Mouse (Mus musculus): ENCODE measurements around the gene Cdh12. TPM values are rescaled to one million over a fixed set of nuclear protein-coding genes. Genes with fewer than 3 reads are reported as not detected.
"Not testable (repeated sequence)": the region's sequence is repeated elsewhere in the genome, so short reads cannot be mapped to it uniquely, and the experiment has no call there.

Cdh12 gene
- total RNA-seq, 2 experiments from 2014 or later: not detected

- no peak for DNase-seq (ENCODE audit: low spot score)
These were observed 926.4 kb downstream of the Cdh12 start for GRCm38 (mm10) chr15:21375460-21375859.

GRCm38 (mm10) chr15:21375871-21376270 lies 926.8 kb downstream of the Cdh12 start:
- no peak for DNase-seq (ENCODE audit: low spot score)

- DNase-seq (ENCODE audit: low spot score): not testable (repeated sequence)
These were observed 942.4 kb downstream of the Cdh12 start for GRCm38 (mm10) chr15:21391442-21391841.

- no peak for DNase-seq (ENCODE audit: low spot score)
These were observed 944.0 kb downstream of the Cdh12 start for GRCm38 (mm10) chr15:21393080-21393479.

- DNase-seq (ENCODE audit: low spot score): no peak
These were observed 956.1 kb downstream of the Cdh12 start for GRCm38 (mm10) chr15:21405196-21405595.

GRCm38 (mm10) chr15:21407324-21408044 lies 958.4 kb downstream of the Cdh12 start:
- DNase-seq (ENCODE audit: low spot score): no peak

- DNase-seq (ENCODE audit: low spot score): no peak
These were observed 988.3 kb downstream of the Cdh12 start for GRCm38 (mm10) chr15:21437347-21437746.

GRCm38 (mm10) chr15:21437924-21438323 lies 988.9 kb downstream of the Cdh12 start:
- no peak for DNase-seq (ENCODE audit: low spot score)

GRCm38 (mm10) chr15:21458098-21458497 lies 1009.0 kb downstream of the Cdh12 start:
- no peak for DNase-seq (ENCODE audit: low spot score)

GRCm38 (mm10) chr15:21519355-21519869 lies 1070.3 kb downstream of the Cdh12 start:
- DNase-seq (ENCODE audit: low spot score): no peak

GRCm38 (mm10) chr15:21530804-21531203 lies 1081.7 kb downstream of the Cdh12 start:
- DNase-seq (ENCODE audit: low spot score): no peak

- DNase-seq (ENCODE audit: low spot score): no peak
These were observed 1087.8 kb downstream of the Cdh12 start for GRCm38 (mm10) chr15:21536909-21537308.

- no peak for DNase-seq (ENCODE audit: low spot score)
These were observed 1095.7 kb downstream of the Cdh12 start for GRCm38 (mm10) chr15:21544786-21545185.

- DNase-seq (ENCODE audit: low spot score): no peak
These were observed 1106.9 kb downstream of the Cdh12 start for GRCm38 (mm10) chr15:21555981-21556380.

- DNase-seq (ENCODE audit: low spot score): no peak
These were observed 1117.4 kb downstream of the Cdh12 start for GRCm38 (mm10) chr15:21566314-21567051.

GRCm38 (mm10) chr15:21604510-21604909 lies 1155.4 kb downstream of the Cdh12 start:
- DNase-seq (ENCODE audit: low spot score): no peak

Small RNA genes lying within 50 kb of the gene (microRNA-seq; reads per million reads assigned to microRNA genes)
- not detected for gene Gm27397

Other genes with a start within 250 kb of the Cdh12 start
- not detected for gene Acot10, start 217.5 kb downstream of the Cdh12 start, total RNA-seq (2021)